Mouse (Mus musculus): Measurements from ENCODE around the gene Slc25a43.

Gene Slc25a43

DNA sequence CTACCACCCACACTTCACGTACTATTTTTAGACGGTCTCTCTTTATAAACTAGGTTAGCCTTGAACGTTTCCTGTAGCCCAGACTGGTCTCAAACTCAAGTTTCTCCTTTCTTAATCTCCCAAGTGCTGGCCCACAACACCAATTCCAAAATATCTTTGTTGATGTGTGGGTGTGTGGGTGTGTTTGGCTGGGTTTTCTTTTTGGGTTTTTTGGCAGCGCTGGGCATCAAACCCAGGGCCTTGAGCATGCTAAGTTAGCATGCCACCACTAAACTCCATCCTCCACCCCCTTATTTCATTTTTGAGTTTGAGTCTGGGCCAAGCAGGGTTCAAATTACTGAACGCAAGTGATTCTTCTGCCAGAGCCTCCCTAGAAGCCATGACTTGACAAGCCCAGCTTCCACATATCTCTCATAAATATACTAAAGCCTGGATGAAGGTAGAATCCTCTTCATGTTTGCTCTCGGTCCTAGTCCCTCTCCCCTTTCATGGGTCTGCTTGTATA, 5.9 kb downstream of the Slc25a43 start:
- H3K27me3 ChIP-seq (ENCODE audit: insufficient read depth, low read length) = no peaks in the 10 kb centered on the region
- H3K4me3 ChIP-seq (replicated peaks; ENCODE audit: low read length) = no peak overlapping the region
- no peaks in the 10 kb centered on the region for H3K9me3 ChIP-seq (ENCODE audit: low read length)
- H3K4me1 ChIP-seq (replicated peaks; ENCODE audit: low read depth, low read length) = peaks cover 8% of the 10 kb centered on the region; the same call in 1 of the 2 replicates
- TF ChIP-seq POU5F1 (IDR thresholded peaks at IDR 0.05; ENCODE audit: borderline replicate concordance, low read length) (no peak), NANOG (IDR thresholded peaks at IDR 0.05; ENCODE audit: borderline replicate concordance, low read length) (no peak), CTCF (conservative IDR thresholded peaks at IDR 0.05; ENCODE audit: low read length) (no peak)
- no peaks in the 10 kb centered on the region for H3K36me3 ChIP-seq (ENCODE audit: insufficient read depth, low read length)

DNA sequence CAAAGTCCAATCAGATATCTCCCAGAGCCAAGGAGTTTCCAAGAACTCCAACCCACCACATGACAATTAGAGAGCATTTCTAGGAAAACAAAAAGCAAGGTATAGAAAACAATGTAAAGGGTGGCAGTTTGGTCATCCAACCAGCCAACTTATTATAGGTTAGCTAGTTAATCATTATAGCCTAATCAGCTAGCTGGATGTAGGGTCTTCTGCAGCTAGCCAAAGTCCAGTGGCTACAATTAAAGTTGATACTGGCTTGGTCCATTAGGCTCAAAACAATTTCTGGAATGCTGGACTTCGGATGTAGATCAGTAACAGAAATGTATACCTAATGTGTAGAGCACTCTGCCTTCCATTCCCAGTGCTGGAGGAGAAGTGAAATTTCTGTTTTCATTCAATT, 7.1 kb downstream of the Slc25a43 start:
- no peak for TF ChIP-seq POU5F1 (IDR thresholded peaks at IDR 0.05; ENCODE audit: borderline replicate concordance, low read length)
- no peak for TF ChIP-seq CTCF (conservative IDR thresholded peaks at IDR 0.05; ENCODE audit: low read length)
- no peak for TF ChIP-seq NANOG (IDR thresholded peaks at IDR 0.05; ENCODE audit: borderline replicate concordance, low read length)
- no peaks in the 10 kb centered on the region for H3K36me3 ChIP-seq (ENCODE audit: insufficient read depth, low read length)
- H3K9me3 ChIP-seq (ENCODE audit: low read length) = no peaks in the 10 kb centered on the region
- no peak overlapping the region for H3K4me3 ChIP-seq (replicated peaks; ENCODE audit: low read length)
- H3K27me3 ChIP-seq (ENCODE audit: insufficient read depth, low read length) = no peaks in the 10 kb centered on the region
- H3K4me1 ChIP-seq (replicated peaks; ENCODE audit: low read depth, low read length) = no peaks in the 10 kb centered on the region; the same call in 1 of the 2 replicates

DNA sequence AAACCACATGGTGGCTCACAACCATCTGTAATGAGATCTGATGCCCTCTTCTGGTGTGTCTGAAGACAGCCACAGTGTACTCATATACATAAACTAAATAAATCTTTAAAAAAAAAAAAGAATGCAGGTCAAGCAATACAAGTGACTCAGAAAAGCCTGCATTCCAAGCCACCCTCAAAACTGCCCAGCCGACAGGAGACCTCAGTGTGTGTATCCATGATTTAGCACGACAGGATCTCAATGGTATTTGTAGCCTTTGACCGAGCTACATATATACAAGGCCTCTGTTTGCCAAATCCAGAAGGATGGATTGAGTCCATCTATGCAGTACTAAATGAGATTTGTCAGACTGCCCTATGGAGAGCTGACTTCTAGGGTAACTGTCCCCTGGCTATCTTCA, 9.1 kb downstream of the Slc25a43 start:
- TF ChIP-seq CTCF (conservative IDR thresholded peaks at IDR 0.05; ENCODE audit: low read length) (no peak), NANOG (IDR thresholded peaks at IDR 0.05; ENCODE audit: borderline replicate concordance, low read length) (no peak), POU5F1 (IDR thresholded peaks at IDR 0.05; ENCODE audit: borderline replicate concordance, low read length) (no peak)

GRCm38 (mm10) chrX:36757796-36758472, 14.5 kb downstream of the Slc25a43 start:
- Histone ChIP-seq H3K27me3 (ENCODE audit: insufficient read depth, low read length) (no peaks in the 10 kb centered on the region), H3K9me3 (ENCODE audit: low read length) (no peaks in the 10 kb centered on the region), H3K36me3 (ENCODE audit: insufficient read depth, low read length) (no peaks in the 10 kb centered on the region; the same call in 1 of the 2 replicates), H3K4me1 (replicated peaks; ENCODE audit: low read depth, low read length) (peaks cover 20% of the 10 kb centered on the region), H3K4me3 (replicated peaks; ENCODE audit: low read length) (no peak overlapping the region)
- TF ChIP-seq POU5F1 (IDR thresholded peaks at IDR 0.05; ENCODE audit: borderline replicate concordance, low read length) = no peak

More for the DNA sequence above, 9.1 kb downstream of the Slc25a43 start:
- H3K36me3 ChIP-seq (ENCODE audit: insufficient read depth, low read length) = no peaks in the 10 kb centered on the region
- no peaks in the 10 kb centered on the region for H3K9me3 ChIP-seq (ENCODE audit: low read length)
- no peaks in the 10 kb centered on the region for H3K27me3 ChIP-seq (ENCODE audit: insufficient read depth, low read length)
- H3K4me1 ChIP-seq (replicated peaks; ENCODE audit: low read depth, low read length) = no peaks in the 10 kb centered on the region
- no peak overlapping the region for H3K4me3 ChIP-seq (replicated peaks; ENCODE audit: low read length)

DNA sequence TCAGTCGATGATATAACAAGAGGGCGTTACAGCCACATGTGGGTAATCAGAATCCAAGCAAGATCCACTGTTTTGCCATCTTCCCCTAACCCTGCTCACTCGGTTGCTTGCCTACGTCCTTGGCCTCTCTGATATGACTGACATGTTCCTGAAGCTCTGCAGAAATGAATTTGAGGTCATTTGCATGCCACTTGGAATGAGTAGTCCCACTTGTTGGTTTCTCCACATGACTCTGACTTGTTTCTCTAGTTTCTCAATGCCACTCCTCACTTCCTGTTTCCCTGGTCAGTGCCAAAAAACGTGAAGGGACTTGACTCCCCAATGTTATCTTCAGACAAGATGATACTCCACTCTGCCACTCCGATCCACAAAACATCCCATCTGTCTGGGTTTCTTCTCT, 15.1 kb downstream of the Slc25a43 start:
- Histone ChIP-seq H3K9me3 (ENCODE audit: low read length) (no peaks in the 10 kb centered on the region), H3K4me3 (replicated peaks; ENCODE audit: low read length) (no peak overlapping the region), H3K27me3 (ENCODE audit: insufficient read depth, low read length) (no peaks in the 10 kb centered on the region), H3K4me1 (replicated peaks; ENCODE audit: low read depth, low read length) (peaks cover 25% of the 10 kb centered on the region), H3K36me3 (ENCODE audit: insufficient read depth, low read length) (no peaks in the 10 kb centered on the region; the same call in 1 of the 2 replicates)
- no peak for TF ChIP-seq POU5F1 (IDR thresholded peaks at IDR 0.05; ENCODE audit: borderline replicate concordance, low read length)
- no peak for TF ChIP-seq CTCF (conservative IDR thresholded peaks at IDR 0.05; ENCODE audit: low read length)
- no peak for TF ChIP-seq NANOG (IDR thresholded peaks at IDR 0.05; ENCODE audit: borderline replicate concordance, low read length)

DNA sequence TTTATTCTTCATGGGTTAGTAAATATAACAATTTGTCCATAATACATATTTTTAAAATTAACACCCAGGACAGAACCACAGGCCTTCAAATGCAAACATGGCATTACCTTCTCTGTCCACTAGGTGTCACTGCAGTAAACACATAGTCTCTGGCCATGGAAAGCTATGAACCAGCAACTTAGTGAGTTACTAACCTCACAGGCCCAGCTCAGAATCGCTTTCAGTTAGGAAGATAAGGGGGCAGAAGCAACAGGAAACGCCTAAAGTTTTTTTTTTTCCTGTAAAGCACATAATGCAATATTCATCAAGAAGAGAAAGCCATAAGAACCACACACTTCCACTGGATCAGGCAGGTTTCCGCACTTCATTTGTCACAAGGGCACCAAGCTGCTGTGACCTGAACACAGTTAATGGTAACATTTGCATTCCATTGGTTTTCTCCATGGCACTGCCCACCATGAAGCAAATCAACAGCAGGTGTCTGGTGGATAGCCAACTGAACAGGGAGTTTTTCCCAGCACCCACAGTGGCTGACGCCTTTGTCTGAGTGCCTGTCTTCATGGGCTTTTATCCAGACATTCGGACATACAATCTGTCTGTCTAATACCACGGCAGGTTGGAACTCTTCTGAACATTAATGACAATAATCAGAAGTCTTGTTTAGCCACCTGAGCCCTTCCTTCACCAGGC, 17.6 kb downstream of the Slc25a43 start:
- H3K4me3 ChIP-seq (replicated peaks; ENCODE audit: low read length) = no peak overlapping the region
- H3K27me3 ChIP-seq (ENCODE audit: insufficient read depth, low read length) = no peaks in the 10 kb centered on the region
- no peaks in the 10 kb centered on the region; the same call in 1 of the 2 replicates for H3K36me3 ChIP-seq (ENCODE audit: insufficient read depth, low read length)
- peaks cover 37% of the 10 kb centered on the region for H3K4me1 ChIP-seq (replicated peaks; ENCODE audit: low read depth, low read length)
- TF ChIP-seq CTCF (conservative IDR thresholded peaks at IDR 0.05; ENCODE audit: low read length) = peak; percentile 64
- no peak for TF ChIP-seq POU5F1 (IDR thresholded peaks at IDR 0.05; ENCODE audit: borderline replicate concordance, low read length)
- H3K9me3 ChIP-seq (ENCODE audit: low read length) = no peaks in the 10 kb centered on the region

DNA sequence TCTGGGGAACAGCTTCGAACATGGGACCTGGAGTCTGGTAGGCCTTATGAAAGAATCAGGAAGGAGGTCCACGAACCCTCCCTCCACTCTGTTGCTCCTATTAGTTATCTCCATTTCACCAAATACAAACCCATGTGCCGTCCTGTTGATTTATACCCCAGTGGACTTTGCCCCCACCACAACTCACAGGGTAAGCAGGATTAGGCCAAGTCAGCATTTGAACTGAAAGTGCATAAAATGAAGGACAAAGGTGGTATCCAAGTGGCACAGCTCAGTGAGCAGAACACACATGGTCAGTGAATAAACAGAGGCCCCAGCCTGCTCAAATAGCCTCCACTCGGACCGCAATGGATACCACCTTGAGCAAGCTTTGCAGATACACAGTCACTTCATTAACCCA, 18.8 kb downstream of the Slc25a43 start:
- Histone ChIP-seq H3K4me3 (replicated peaks; ENCODE audit: low read length) (no peak overlapping the region), H3K27me3 (ENCODE audit: insufficient read depth, low read length) (no peaks in the 10 kb centered on the region), H3K4me1 (replicated peaks; ENCODE audit: low read depth, low read length) (peaks cover 41% of the 10 kb centered on the region), H3K36me3 (ENCODE audit: insufficient read depth, low read length) (no peaks in the 10 kb centered on the region; the same call in 1 of the 2 replicates), H3K9me3 (ENCODE audit: low read length) (no peaks in the 10 kb centered on the region)
- TF ChIP-seq POU5F1 (IDR thresholded peaks at IDR 0.05; ENCODE audit: borderline replicate concordance, low read length) (no peak), NANOG (IDR thresholded peaks at IDR 0.05; ENCODE audit: borderline replicate concordance, low read length) (no peak), CTCF (conservative IDR thresholded peaks at IDR 0.05; ENCODE audit: low read length) (no peak)

DNA sequence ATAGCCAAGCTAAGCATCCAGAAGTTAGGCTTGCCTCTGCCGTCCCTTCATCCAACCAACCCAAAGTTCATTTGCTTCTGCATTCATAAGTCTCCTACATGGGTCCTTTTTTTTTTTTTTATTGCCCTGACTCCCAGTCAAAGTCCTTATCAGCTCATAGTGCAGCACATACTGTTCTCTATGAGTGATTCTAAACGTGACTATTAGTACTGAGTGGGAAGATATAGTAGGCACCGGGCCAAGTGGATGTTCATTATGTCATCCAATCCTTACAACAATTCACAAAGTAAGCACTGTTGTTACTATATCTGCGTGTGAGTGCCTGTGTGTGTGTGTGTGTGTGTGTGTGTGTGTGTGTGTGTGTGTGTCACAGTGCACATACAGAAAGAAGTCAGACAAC, 19.4 kb downstream of the Slc25a43 start:
- TF ChIP-seq POU5F1 (IDR thresholded peaks at IDR 0.05; ENCODE audit: borderline replicate concordance, low read length) (no peak), NANOG (IDR thresholded peaks at IDR 0.05; ENCODE audit: borderline replicate concordance, low read length) (no peak), CTCF (conservative IDR thresholded peaks at IDR 0.05; ENCODE audit: low read length) (no peak)
- no peak overlapping the region for H3K4me3 ChIP-seq (replicated peaks; ENCODE audit: low read length)
- H3K36me3 ChIP-seq (ENCODE audit: insufficient read depth, low read length) = no peaks in the 10 kb centered on the region; the same call in 1 of the 2 replicates
- H3K4me1 ChIP-seq (replicated peaks; ENCODE audit: low read depth, low read length) = peaks cover 47% of the 10 kb centered on the region
- H3K27me3 ChIP-seq (ENCODE audit: insufficient read depth, low read length) = no peaks in the 10 kb centered on the region
- no peaks in the 10 kb centered on the region for H3K9me3 ChIP-seq (ENCODE audit: low read length)
